Mouse (Mus musculus) gastrocnemius, postnatal 10 days (tissue): ENCODE measurements around the gene Ddx49. TPM values are rescaled to one million over a fixed set of nuclear protein-coding genes. Genes with fewer than 3 reads are reported as not detected.

Experiments used
- DNase-seq: peaks from one replicate; pipeline ENCODE4 v3.0.0; 2021; ENCODE audit warnings: mixed read lengths
- total RNA-seq, 2 experiments: library from RNA; stranded (reverse); gene quantifications; 2 replicates each; pipeline ENCODE4 v1.2.3; 2021

Gene Ddx49
- total RNA-seq, 2 experiments from 2014 or later, result 28.6 to 29.5 TPM

DNA sequence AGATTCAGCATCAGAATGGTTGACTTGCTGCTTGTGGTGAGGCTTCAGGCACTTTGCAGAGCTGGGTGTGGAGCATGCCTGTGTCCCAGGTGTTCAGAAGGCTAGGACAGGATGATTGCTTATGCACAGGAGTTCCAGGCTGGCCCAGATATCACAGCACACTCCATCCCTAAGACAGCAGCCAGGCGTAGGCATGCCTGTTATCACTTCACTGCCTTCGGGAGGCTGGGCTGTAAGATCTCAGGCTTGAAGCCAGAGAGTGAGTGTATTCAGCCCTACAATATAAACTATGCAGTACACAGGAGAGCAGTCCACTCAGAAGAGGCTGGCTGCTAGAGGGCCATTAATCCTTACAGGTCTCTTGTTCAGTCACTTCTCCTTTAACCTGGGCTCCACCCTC, 43.2 kb downstream of the Ddx49 start:
- no peak for DNase-seq

GRCm38 (mm10) chr8:70258600-70258999, 43.7 kb downstream of the Ddx49 start:
- DNase-seq, result no peak

DNA sequence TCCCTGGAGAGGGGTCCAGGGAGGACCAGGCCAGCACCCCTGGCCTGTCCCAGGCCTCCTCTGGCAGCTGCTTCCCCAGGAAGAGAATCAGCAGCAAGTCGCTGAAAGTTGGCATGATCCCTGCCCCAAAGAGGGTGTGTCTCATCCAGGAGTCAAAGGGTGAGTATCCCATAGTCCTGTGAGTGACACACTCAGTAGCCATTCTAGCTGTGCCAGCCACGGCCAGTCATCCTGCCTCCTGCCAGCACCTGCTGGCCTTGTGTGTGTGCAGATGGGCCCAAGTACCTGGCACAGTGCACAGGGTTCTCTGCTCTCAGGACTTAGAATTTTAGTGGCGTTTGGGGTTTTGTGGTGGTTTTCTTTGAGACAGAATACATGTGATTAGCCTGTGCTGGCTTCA, 44.8 kb downstream of the Ddx49 start:
- no peak for DNase-seq

GRCm38 (mm10) chr8:70254628-70255027, 47.7 kb downstream of the Ddx49 start:
- DNase-seq, result no peak

GRCm38 (mm10) chr8:70247841-70248240, 54.4 kb downstream of the Ddx49 start:
- DNase-seq, result no peak

- no peak for DNase-seq
These were observed 55.7 kb downstream of the Ddx49 start for GRCm38 (mm10) chr8:70246622-70247021.

Other genes starting within 250 kb of the Ddx49 start
- gene Tm6sf2, start 229.6 kb downstream of the Ddx49 start, total RNA-seq, result not detected
- gene Hapln4, start 219.0 kb downstream of the Ddx49 start, total RNA-seq, result under 1 TPM; 0.07 to 0.36 TPM
- gene Ncan, start 181.6 kb downstream of the Ddx49 start, total RNA-seq, result under 1 TPM; 0.61 to 0.81 TPM
- gene Nr2c2ap, start 171.2 kb downstream of the Ddx49 start, total RNA-seq, result 1 to 10 TPM; 6.3 to 7.1 TPM
- gene Rfxank, start 163.3 kb downstream of the Ddx49 start, total RNA-seq, result 10 to 100 TPM in 1 of 2 experiments, 1 to 10 TPM in 1; 8.2 to 10.1 TPM
- 10 to 100 TPM; 17.0 to 23.9 TPM for gene Borcs8, start 163.0 kb downstream of the Ddx49 start, total RNA-seq
- under 1 TPM; 0.35 to 0.45 TPM for gene Mef2b, start 162.8 kb downstream of the Ddx49 start, total RNA-seq
- 10 to 100 TPM; 72.8 to 74.7 TPM for gene Tmem161a, start 130.1 kb downstream of the Ddx49 start, total RNA-seq
- 10 to 100 TPM; 20.6 to 28.3 TPM for gene Slc25a42, start 90.2 kb downstream of the Ddx49 start, total RNA-seq
- 10 to 100 TPM; 43.8 to 49.7 TPM for gene Sugp2, start 68.3 kb downstream of the Ddx49 start, total RNA-seq
- 10 to 100 TPM; 11.9 to 12.9 TPM for gene Armc6, start 68.0 kb downstream of the Ddx49 start, total RNA-seq
- 10 to 100 TPM; 12.3 to 19.8 TPM for gene Homer3, start 19.7 kb downstream of the Ddx49 start, total RNA-seq
- gene Cope, start within 50 bp of the Ddx49 start, total RNA-seq, result 100 to 1,000 TPM; 140 to 158 TPM
- 10 to 100 TPM; 20.0 to 23.6 TPM for gene Cers1, start 13.3 kb upstream of the Ddx49 start, total RNA-seq
- 1 to 10 TPM; 3.9 to 5.3 TPM for gene Gdf1, start 27.3 kb upstream of the Ddx49 start, total RNA-seq
- 10 to 100 TPM; 34.2 to 37.3 TPM for gene Upf1, start 50.8 kb upstream of the Ddx49 start, total RNA-seq
- 10 to 100 TPM; 18.4 to 20.2 TPM for gene Comp, start 71.1 kb upstream of the Ddx49 start, total RNA-seq
- 10 to 100 TPM in 1 of 2 experiments, 1 to 10 TPM in 1; 8.9 to 12.0 TPM for gene Crtc1, start 137.1 kb upstream of the Ddx49 start, total RNA-seq
- 1 to 10 TPM; 6.3 to 7.4 TPM for gene Klhl26, start 174.5 kb upstream of the Ddx49 start, total RNA-seq
- gene Tmem59l, start 184.9 kb upstream of the Ddx49 start, total RNA-seq, result under 1 TPM; 0.18 to 0.26 TPM
- 1 to 10 TPM; 2.8 to 3.4 TPM for gene Crlf1, start 190.7 kb upstream of the Ddx49 start, total RNA-seq
- gene Rex1bd, start 204.3 kb upstream of the Ddx49 start, total RNA-seq, result 100 to 1,000 TPM; 120 to 129 TPM
- 1,000 to 10,000 TPM; 1,232 to 1,261 TPM for gene Uba52, start 208.3 kb upstream of the Ddx49 start, total RNA-seq
- 100 to 1,000 TPM; 135 to 145 TPM for gene Fkbp8, start 225.2 kb upstream of the Ddx49 start, total RNA-seq
- 10 to 100 TPM; 57.8 to 61.0 TPM for gene Kxd1, start 225.5 kb upstream of the Ddx49 start, total RNA-seq
- gene Ell, start 237.0 kb upstream of the Ddx49 start, total RNA-seq, result 10 to 100 TPM; 12.7 to 19.8 TPM